8 mouse cellular contexts compared by ENCODE assay signal in the genomic region with DNA sequence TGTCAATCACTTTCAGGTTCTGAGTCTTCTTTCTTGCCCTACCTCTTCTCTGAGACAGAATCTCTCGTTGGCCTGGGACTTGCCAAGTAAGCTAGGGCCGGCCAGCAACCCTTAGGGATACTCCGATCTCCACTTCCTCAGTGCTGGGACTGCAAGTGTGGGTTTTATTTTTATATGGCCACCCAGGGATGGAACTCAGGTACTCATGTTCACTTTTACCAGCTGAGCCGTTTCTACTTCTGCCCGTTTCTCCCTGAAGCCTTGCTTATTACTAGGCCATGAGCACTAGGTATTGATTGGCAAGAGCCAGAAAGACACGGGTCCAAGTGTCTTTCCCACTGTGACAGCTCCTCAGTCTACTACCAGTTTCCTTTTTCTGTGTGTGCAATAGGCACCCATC. TPM values are rescaled to one million over a fixed set of nuclear protein-coding genes. Genes with fewer than 3 reads are reported as not detected.
DNase-seq lines count a peak whose midpoint lies in the region; ATAC-seq and TF ChIP-seq lines count a peak whose summit lies in the region.

No protein-coding gene starts in this region.

- TF ChIP-seq CTCF in layer of hippocampus, adult 2 months (conservative IDR thresholded peaks at IDR 0.05): no peak
- TF ChIP-seq CTCF in intestine, postnatal 0 days (IDR thresholded peaks at IDR 0.05; ENCODE audit: low read depth): no peak

- DNase-seq in layer of hippocampus, adult 2 months (ENCODE audit: low spot score in 2 of 2): no peak
- DNase-seq in layer of hippocampus, adult 18-20 months (ENCODE audit: low spot score in 2 of 2): no peak
- no peak for DNase-seq in adrenal gland, adult 2 months
- DNase-seq in cerebellum, postnatal 36 days: no peak
- DNase-seq in testis, postnatal 10 days (ENCODE audit: low spot score): no peak

- H3K4me3 ChIP-seq in layer of hippocampus, adult 2 months: peak overlapping the region; percentile 95
- H3K4me3 ChIP-seq in embryonic facial prominence, embryonic 15.5 days (replicated peaks): peak overlapping the region; percentile 71
- peak overlapping the region; percentile 82; the same call in 1 of the 2 replicates for H3K4me3 ChIP-seq in intestine, postnatal 0 days (ENCODE audit: low read depth, low read length)
- peak overlapping the region; percentile 69 for H3K4me3 ChIP-seq in neural tube, embryonic 13.5 days

- no peaks in the 10 kb centered on the region for H3K27me3 ChIP-seq in embryonic facial prominence, embryonic 15.5 days
- no peaks in the 10 kb centered on the region for H3K27me3 ChIP-seq in intestine, postnatal 0 days (replicated peaks; ENCODE audit: control insufficient read depth, insufficient read depth, low read length)
- no peaks in the 10 kb centered on the region for H3K27me3 ChIP-seq in neural tube, embryonic 13.5 days

- peaks cover 23% of the 10 kb centered on the region for H3K36me3 ChIP-seq in embryonic facial prominence, embryonic 15.5 days
- H3K36me3 ChIP-seq in intestine, postnatal 0 days (ENCODE audit: control insufficient read depth, insufficient read depth): peaks cover 14% of the 10 kb centered on the region
- peaks cover 35% of the 10 kb centered on the region for H3K36me3 ChIP-seq in neural tube, embryonic 13.5 days

- H3K4me2 ChIP-seq in embryonic facial prominence, embryonic 15.5 days (replicated peaks): peak overlapping the region; percentile 86
- peak overlapping the region; percentile 90; the same call in 1 of the 2 replicates for H3K4me2 ChIP-seq in intestine, postnatal 0 days (replicated peaks; ENCODE audit: low read depth)
- peak overlapping the region; percentile 95 for H3K4me2 ChIP-seq in neural tube, embryonic 13.5 days

- 84% methylated on average over 6 of the region's 6 CpGs for WGBS in embryonic facial prominence, embryonic 15.5 days
- WGBS in intestine, postnatal 0 days: 86% methylated on average over 6 of the region's 6 CpGs
- WGBS in neural tube, embryonic 13.5 days: 85% methylated on average over 6 of the region's 6 CpGs

- H3K4me1 ChIP-seq in embryonic facial prominence, embryonic 15.5 days: peaks cover 31% of the 10 kb centered on the region
- H3K4me1 ChIP-seq in intestine, postnatal 0 days (replicated peaks; ENCODE audit: control insufficient read depth, insufficient read depth, low read length): peaks cover 4% of the 10 kb centered on the region; the same call in 1 of the 2 replicates
- H3K4me1 ChIP-seq in neural tube, embryonic 13.5 days (replicated peaks): peaks cover 20% of the 10 kb centered on the region

- no peak overlapping the region for H3K9ac ChIP-seq in embryonic facial prominence, embryonic 15.5 days
- no peak overlapping the region for H3K9ac ChIP-seq in intestine, postnatal 0 days (ENCODE audit: low read depth, low read length)
- H3K9ac ChIP-seq in neural tube, embryonic 13.5 days: peak overlapping the region; percentile 72

- H3K9me3 ChIP-seq in embryonic facial prominence, embryonic 15.5 days (replicated peaks): no peaks in the 10 kb centered on the region
- H3K9me3 ChIP-seq in intestine, postnatal 0 days (ENCODE audit: control insufficient read depth): no peaks in the 10 kb centered on the region
- H3K9me3 ChIP-seq in neural tube, embryonic 13.5 days: no peaks in the 10 kb centered on the region

- ATAC-seq in embryonic facial prominence, embryonic 15.5 days (ENCODE audit: insufficient number of reproducible peaks, low FRiP score, low TSS enrichment, low read depth): no peak
- ATAC-seq in intestine, postnatal 0 days: no peak
- ATAC-seq in neural tube, embryonic 13.5 days (ENCODE audit: low read depth): no peak; the same call in 1 of the 2 replicates

- H3K27ac ChIP-seq in layer of hippocampus, adult 2 months: peak overlapping the region; percentile 91
- peak overlapping the region; percentile 92 for H3K27ac ChIP-seq in embryonic facial prominence, embryonic 15.5 days (replicated peaks)
- peak overlapping the region; percentile 75 for H3K27ac ChIP-seq in intestine, postnatal 0 days (ENCODE audit: low read depth, low read length)
- peak overlapping the region; percentile 91 for H3K27ac ChIP-seq in neural tube, embryonic 13.5 days (replicated peaks)

RNA-seq across cellular contexts. Expression of gene Ap5z1, which starts 0.7 kb away (rescaled TPM):
- 10 to 100 TPM; 24.4 to 31.3 TPM for total RNA-seq in layer of hippocampus, adult 2 months (2021)
- total RNA-seq in layer of hippocampus, adult 18-20 months (2021): 10 to 100 TPM; 21.1 to 23.4 TPM
- 9.9 and 11.8 TPM in 2 replicates for polyA plus RNA-seq in embryonic facial prominence, embryonic 15.5 days (2015; fragmentation: Nextera tagmentation; extraction: Ambion mirVana)
- 9.0 and 9.8 TPM in 2 replicates for polyA plus RNA-seq in intestine, postnatal 0 days (2015; fragmentation: Nextera tagmentation; extraction: Ambion mirVana)
- polyA plus RNA-seq in neural tube, embryonic 13.5 days (2015; fragmentation: Nextera tagmentation; extraction: Ambion mirVana): 10.9 and 14.1 TPM in 2 replicates
- total RNA-seq in adrenal gland, adult 2 months (2021): 10 to 100 TPM; 18.5 to 22.7 TPM
- polyA plus RNA-seq in adrenal gland, adult 2 months (2012; rRNA removed): 75.8 and 77.7 TPM in 2 replicates
